Mouse (Mus musculus): Measurements from ENCODE around the gene Lce3e. TPM values are rescaled to one million over a fixed set of nuclear protein-coding genes. Genes with fewer than 3 reads are reported as not detected.

The Lce3e gene
- polyA plus RNA-seq (2012; rRNA removed) = 0.29 TPM in 1 of 2 replicates, not detected in the other

GRCm38 (mm10) chr3:92966761-92967160 is at the start of gene Lce3e:
Gene Lce3e, plus strand, starts transcription at chr3:92967061.

GRCm38 (mm10) chr3:92926130-92926529 is 40.7 kb upstream of the Lce3e start, which contains the start of gene Lce3a:
Gene Lce3a, minus strand, starts transcription at chr3:92926230.

GRCm38 (mm10) chr3:92932679-92933078 is 34.2 kb upstream of the Lce3e start, which contains the start of gene Lce3b:
Gene Lce3b, plus strand, starts transcription at chr3:92932979.

GRCm38 (mm10) chr3:92944186-92944585 is 22.7 kb upstream of the Lce3e start, which contains the start of gene Lce3c:
Gene Lce3c, plus strand, starts transcription at chr3:92944486.

GRCm38 (mm10) chr3:92957090-92957489 is 9.8 kb upstream of the Lce3e start, which contains the start of gene Lce3d:
Gene Lce3d, plus strand, starts transcription at chr3:92957390.

GRCm38 (mm10) chr3:92991926-92992325 is 25.1 kb downstream of the Lce3e start, which contains the start of gene Lce3f:
Gene Lce3f, plus strand, starts transcription at chr3:92992226.

GRCm38 (mm10) chr3:93015460-93016104 is 48.7 kb downstream of the Lce3e start, which contains the start of gene Crct1:
Gene Crct1, minus strand, starts transcription at chr3:93015687.

Other genes with a start within 250 kb of the Lce3e start
- 0.22 TPM in 1 of 2 replicates, not detected in the other for gene Lce1f, start 246.7 kb upstream of the Lce3e start, polyA plus RNA-seq (2012; rRNA removed)
- gene Gm38119, start 228.0 kb upstream of the Lce3e start, polyA plus RNA-seq (2012; rRNA removed) = not detected in 2 replicates
- gene Lce1g, start 214.7 kb upstream of the Lce3e start, polyA plus RNA-seq (2012; rRNA removed) = not detected in 2 replicates
- not detected in 2 replicates for gene Lce1h, start 202.0 kb upstream of the Lce3e start, polyA plus RNA-seq (2012; rRNA removed)
- gene Lce1i, start 188.2 kb upstream of the Lce3e start, polyA plus RNA-seq (2012; rRNA removed) = not detected in 2 replicates
- gene Lce1j, start 176.5 kb upstream of the Lce3e start, polyA plus RNA-seq (2012; rRNA removed) = 0.60 TPM in 1 of 2 replicates, not detected in the other
- not detected in 2 replicates for gene Lce1k, start 159.2 kb upstream of the Lce3e start, polyA plus RNA-seq (2012; rRNA removed)
- gene Kprp, start 139.8 kb upstream of the Lce3e start, polyA plus RNA-seq (2012; rRNA removed) = not detected in 2 replicates
- not detected in 2 replicates for gene Lce1l, start 115.8 kb upstream of the Lce3e start, polyA plus RNA-seq (2012; rRNA removed)
- not detected in 2 replicates for gene 2310050C09Rik, start 96.8 kb upstream of the Lce3e start, polyA plus RNA-seq (2012; rRNA removed)
- not detected in 2 replicates for gene Lce3a, start 40.8 kb upstream of the Lce3e start, polyA plus RNA-seq (2012; rRNA removed)
- not detected in 2 replicates for gene Lce3b, start 34.1 kb upstream of the Lce3e start, polyA plus RNA-seq (2012; rRNA removed)
- gene Lce3c, start 22.6 kb upstream of the Lce3e start, polyA plus RNA-seq (2012; rRNA removed) = not detected in 2 replicates
- gene Lce3d, start 9.7 kb upstream of the Lce3e start, polyA plus RNA-seq (2012; rRNA removed) = not detected in 2 replicates
- 0.29 TPM in 1 of 2 replicates, not detected in the other for gene Lce3f, start 25.2 kb downstream of the Lce3e start, polyA plus RNA-seq (2012; rRNA removed)
- not detected in 2 replicates for gene Crct1, start 48.6 kb downstream of the Lce3e start, polyA plus RNA-seq (2012; rRNA removed)
- not detected in 2 replicates for gene Lce1m, start 52.0 kb downstream of the Lce3e start, polyA plus RNA-seq (2012; rRNA removed)
- not detected in 2 replicates for gene Gm4858, start 101.8 kb downstream of the Lce3e start, polyA plus RNA-seq (2012; rRNA removed)
- not detected in 2 replicates for gene Crnn, start 177.7 kb downstream of the Lce3e start, polyA plus RNA-seq (2012; rRNA removed)
- not detected in 2 replicates for gene Flg2, start 230.2 kb downstream of the Lce3e start, polyA plus RNA-seq (2012; rRNA removed)